Mouse (Mus musculus): ENCODE measurements around the gene Gm20388.

DNA sequence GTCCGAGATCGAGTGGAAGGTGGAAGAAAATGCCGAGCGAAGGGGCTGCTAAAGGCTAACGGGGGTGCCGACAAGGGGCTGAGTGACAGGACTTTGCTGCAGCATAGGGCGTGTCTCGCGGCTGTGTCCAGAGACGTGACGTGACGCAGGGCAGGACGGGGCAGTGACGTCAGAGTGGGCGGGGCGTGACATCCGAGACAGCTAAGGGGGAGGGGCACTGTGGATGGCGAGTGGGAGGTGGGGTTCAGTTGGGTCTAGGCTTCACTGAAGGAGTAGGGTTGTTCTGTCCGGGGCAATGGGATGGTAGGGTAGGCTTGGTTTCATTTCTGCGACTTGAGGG is 3463.6 kb downstream of the Gm20388 start:
- TF ChIP-seq CHD2 (IDR thresholded peaks at IDR 0.05; ENCODE audit: low read depth, low read length) (0 out of 2 replicates have a peak, but pooled peaks have one; percentile 19), ZC3H11A (IDR thresholded peaks at IDR 0.05; ENCODE audit: borderline replicate concordance, low read depth, low read length) (no peak), ZNF384 (IDR thresholded peaks at IDR 0.05; ENCODE audit: low read depth, low read length) (no peak), MAFK (IDR thresholded peaks at IDR 0.05; ENCODE audit: insufficient read depth, low read depth, low read length) (no peak), HCFC1 (IDR thresholded peaks at IDR 0.05; ENCODE audit: borderline replicate concordance, insufficient read depth, low read length) (no peak)
